Mouse (Mus musculus) olfactory bulb, adult 2 months (tissue): ENCODE measurements at regions not wholly inside any gene's neighbourhood (a gene's known extent, or its start where the extent isn't known, plus 50 kb on each side); places are given as distances from the start of the nearest gene placed in this dataset.

ENCODE experiments used
- CTCF ChIP-seq: fragments of 200-500 bp; IDR thresholded peaks from 2 replicates; pipeline ENCODE4 v1.5.1; 2012; ENCODE audit warnings: low read depth, mild to moderate bottlenecking, low read length, moderate library complexity; ENCODE audit not compliant: insufficient read depth
- POLR2A ChIP-seq: fragments of 200-500 bp; IDR thresholded peaks from 2 replicates; pipeline ENCODE4 v1.6.1; 2012; ENCODE audit warnings: mild to moderate bottlenecking, low read depth, low read length, moderate library complexity; ENCODE audit not compliant: insufficient read depth

DNA sequence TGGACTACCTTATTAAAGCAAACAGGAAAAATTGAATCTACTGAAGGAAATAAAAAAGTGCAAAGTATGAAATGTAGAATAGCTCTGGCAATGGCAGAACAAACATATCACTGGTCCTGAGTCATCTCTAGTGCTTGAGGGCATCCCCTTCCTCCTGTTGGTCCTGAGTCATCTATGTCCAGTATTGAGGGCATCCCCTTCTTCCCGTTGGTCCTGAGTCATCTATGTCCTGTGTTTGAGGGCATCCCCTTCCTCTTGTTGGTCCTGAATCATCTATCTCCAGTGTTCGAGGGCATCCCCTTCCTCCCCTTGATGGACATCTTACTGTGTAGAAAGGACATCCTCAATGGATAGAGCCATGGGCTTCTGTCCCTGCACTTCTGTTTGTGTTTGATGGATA lies 294.6 kb upstream of the Slc30a5 start:
- TF ChIP-seq CTCF (no peak), POLR2A (no peak)
